Mouse (Mus musculus) limb, embryonic 11.5 days (tissue): Measurements from ENCODE around the gene Pde4d. TPM values are rescaled to one million over a fixed set of nuclear protein-coding genes. Genes with fewer than 3 reads are reported as not detected.

Experiments
- ATAC-seq: fragments of 200-750 bp; cut with Nextera tagmentation; 2 replicates; pipeline ENCODE4 v1.8.0; 2017; ENCODE audit warnings: low read depth; ENCODE audit not compliant: insufficient number of reproducible peaks, low FRiP score, low TSS enrichment
- DNase-seq: peaks from one replicate; pipeline ENCODE4 v3.0.0-alpha.2; 2015; ENCODE audit warnings: low spot score
- H3K27ac ChIP-seq: fragments of 300-500 bp; sonication (generic); replicated peaks from 2 replicates; pipeline ENCODE4 v1.5.1; 2014; ENCODE audit warnings: low read depth, mild to moderate bottlenecking, low read length
- H3K27me3 ChIP-seq: fragments of 300-500 bp; sonication (generic); 2 replicates; pipeline ENCODE4 v1.6.1; 2014; ENCODE audit warnings: mild to moderate bottlenecking, low read length, mixed read lengths; ENCODE audit not compliant: control insufficient read depth, insufficient read depth
- H3K36me3 ChIP-seq: fragments of 300-500 bp; sonication (generic); 2 replicates; pipeline ENCODE4 v1.6.1; 2014; ENCODE audit warnings: mild to moderate bottlenecking, low read length, moderate library complexity, mixed read lengths; ENCODE audit not compliant: control insufficient read depth, insufficient read depth
- H3K4me1 ChIP-seq: fragments of 300-500 bp; sonication (generic); 2 replicates; pipeline ENCODE4 v1.6.1; 2014; ENCODE audit warnings: low read length, mixed read lengths; ENCODE audit not compliant: control insufficient read depth, insufficient read depth
- H3K4me2 ChIP-seq: fragments of 300-500 bp; sonication (generic); 2 replicates; pipeline ENCODE4 v1.6.1; 2014; ENCODE audit warnings: low read depth, mild to moderate bottlenecking, moderate library complexity; ENCODE audit not compliant: severe bottlenecking
- H3K4me3 ChIP-seq: fragments of 300-500 bp; sonication (generic); 2 replicates; pipeline ENCODE4 v1.5.1; 2014; ENCODE audit warnings: low read depth, low read length
- H3K9ac ChIP-seq: fragments of 300-500 bp; sonication (generic); 2 replicates; pipeline ENCODE4 v1.6.1; 2014; ENCODE audit warnings: mild to moderate bottlenecking, low read length
- H3K9me3 ChIP-seq: fragments of 300-500 bp; sonication (generic); 2 replicates; pipeline ENCODE4 v1.6.1; 2016; ENCODE audit warnings: low read length; ENCODE audit not compliant: control insufficient read depth
- WGBS: fragments of 180-500 bp; shearing (Covaris S2); extraction: QIAGEN DNeasy Blood & Tissue Kit; methylation state at CpG from one replicate; pipeline ENCODE4 v1.1.7; 2014; 5-methylcytosine and 5-hydroxymethylcytosine counted together
- polyA plus RNA-seq: library from polyadenylated mRNA; unstranded; fragments of >200 nt; fragmentation: Nextera tagmentation; extraction: Ambion mirVana; gene quantifications from 2 replicates; pipeline ENCODE4 v1.2.1, GENCODE M21; 2014

Pde4d gene
- polyA plus RNA-seq, 1 experiment from 2014 or later = 13.3 TPM

DNA sequence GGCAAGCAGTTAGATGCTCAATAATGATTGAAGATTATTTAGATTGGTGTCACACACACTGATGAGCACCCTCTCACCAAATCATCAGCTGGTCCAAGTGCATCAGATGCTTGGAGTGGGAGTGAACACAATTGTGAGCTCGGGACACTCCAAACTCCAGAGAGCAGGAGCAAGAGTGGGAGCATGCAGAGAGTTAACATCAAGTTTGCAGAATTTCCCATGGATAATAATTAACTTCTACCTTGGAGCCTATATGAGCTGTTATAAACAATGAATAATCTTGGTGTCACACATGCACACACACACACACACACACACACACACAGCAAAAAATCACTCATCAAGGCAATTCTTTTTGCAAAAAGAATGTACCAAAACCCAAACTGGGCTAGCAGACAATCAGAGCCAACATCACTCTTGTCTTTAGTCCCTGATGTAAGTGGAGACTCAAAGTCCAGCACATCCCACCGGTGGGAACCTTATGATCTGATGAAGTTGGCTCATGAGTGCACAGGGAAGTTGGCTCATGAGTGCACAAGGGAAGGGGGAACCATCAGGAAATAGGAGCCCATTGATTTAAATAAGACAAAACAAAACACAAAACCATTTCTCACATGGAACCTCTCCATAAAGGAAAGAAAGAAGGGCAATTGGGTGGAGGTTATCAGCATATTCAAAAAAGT lies 1391.5 kb downstream of the Pde4d start:
- no peak overlapping the region for H3K4me2 ChIP-seq
- no peaks in the 10 kb centered on the region for H3K36me3 ChIP-seq
- DNase-seq = no peak
- WGBS = 88% methylated on average over 2 of the region's 2 CpGs
- no peak overlapping the region for H3K27ac ChIP-seq
- no peak overlapping the region for H3K4me3 ChIP-seq
- H3K27me3 ChIP-seq = no peaks in the 10 kb centered on the region
- no peaks in the 10 kb centered on the region for H3K4me1 ChIP-seq
- no peaks in the 10 kb centered on the region for H3K9me3 ChIP-seq
- H3K9ac ChIP-seq = no peak overlapping the region
- no peak for ATAC-seq

DNA sequence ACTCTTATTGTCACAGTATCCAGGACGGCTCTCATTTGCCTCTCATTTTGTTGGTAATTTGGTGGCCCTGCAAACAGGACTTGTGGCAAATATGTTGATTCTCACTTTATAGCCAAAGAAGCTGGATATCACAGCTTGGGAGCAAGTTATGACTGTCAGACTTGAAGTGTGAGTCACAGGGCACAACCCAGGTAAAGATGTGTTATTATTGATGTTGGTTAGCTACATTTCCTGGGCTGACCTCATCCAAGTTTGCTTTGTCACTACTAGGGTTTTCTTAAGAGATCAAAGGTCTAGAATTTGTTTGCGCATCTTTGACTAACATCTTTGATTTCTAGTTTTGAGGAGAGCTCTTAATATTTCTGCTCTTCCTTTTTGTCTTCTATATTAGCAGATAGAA lies 1393.2 kb downstream of the Pde4d start:
- 93% methylated on average over 2 of the region's 2 CpGs for WGBS
- Histone ChIP-seq H3K4me2 (no peak overlapping the region), H3K9ac (no peak overlapping the region), H3K9me3 (no peaks in the 10 kb centered on the region), H3K4me1 (no peaks in the 10 kb centered on the region), H3K4me3 (no peak overlapping the region), H3K36me3 (no peaks in the 10 kb centered on the region), H3K27ac (no peak overlapping the region), H3K27me3 (no peaks in the 10 kb centered on the region)
- ATAC-seq = no peak
- DNase-seq = no peak

DNA sequence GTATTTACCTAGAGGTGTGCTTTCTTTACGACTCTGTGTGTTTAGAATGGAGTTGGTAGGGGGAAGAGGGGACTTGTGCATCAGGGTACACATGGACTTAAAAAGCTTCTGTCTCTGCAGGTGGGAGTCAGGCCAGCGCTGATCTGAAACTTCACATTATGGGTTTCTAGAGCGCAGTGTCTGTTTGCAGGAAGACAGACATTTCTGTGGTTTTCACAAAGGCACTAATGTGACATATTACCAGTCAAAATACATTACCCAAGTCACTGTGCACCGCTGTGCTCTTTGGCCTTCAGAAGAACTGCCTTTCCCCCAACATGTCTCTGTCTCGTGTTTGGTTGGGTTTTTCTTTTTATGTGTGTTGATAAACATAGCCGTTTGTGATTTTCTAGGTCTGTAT lies 1395.1 kb downstream of the Pde4d start:
- Histone ChIP-seq H3K27ac (no peak overlapping the region), H3K9ac (no peak overlapping the region), H3K9me3 (no peaks in the 10 kb centered on the region), H3K4me2 (no peak overlapping the region), H3K4me1 (no peaks in the 10 kb centered on the region), H3K4me3 (no peak overlapping the region), H3K27me3 (no peaks in the 10 kb centered on the region), H3K36me3 (no peaks in the 10 kb centered on the region)
- ATAC-seq (no peak), DNase-seq (no peak)
- 86% methylated on average over 6 of the region's 6 CpGs for WGBS

DNA sequence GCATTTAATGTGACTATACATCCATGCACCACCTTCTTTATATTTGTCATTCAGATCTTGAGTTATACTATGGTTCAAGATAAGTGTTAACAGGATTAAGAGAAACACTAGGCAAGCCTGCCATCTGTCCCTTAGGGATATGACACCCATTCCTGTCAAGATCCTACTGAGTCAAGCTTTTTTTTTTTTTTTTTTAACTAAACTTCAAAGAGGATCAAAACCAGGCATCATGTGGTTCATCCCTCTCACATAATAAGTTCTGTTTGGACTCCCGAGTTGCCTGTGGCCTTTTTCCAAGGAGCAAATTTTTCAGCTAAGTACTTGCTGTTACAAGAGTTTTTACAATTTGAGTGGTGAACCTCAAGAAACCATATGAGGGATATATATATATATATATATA lies 1414.1 kb downstream of the Pde4d start:
- DNase-seq = no peak
- Histone ChIP-seq H3K4me3 (no peak overlapping the region), H3K27ac (no peak overlapping the region), H3K9me3 (no peaks in the 10 kb centered on the region), H3K4me1 (no peaks in the 10 kb centered on the region), H3K4me2 (no peak overlapping the region), H3K27me3 (no peaks in the 10 kb centered on the region), H3K9ac (no peak overlapping the region), H3K36me3 (no peaks in the 10 kb centered on the region)
- no peak for ATAC-seq
- WGBS = 29% methylated on average over 1 of the region's 1 CpGs

DNA sequence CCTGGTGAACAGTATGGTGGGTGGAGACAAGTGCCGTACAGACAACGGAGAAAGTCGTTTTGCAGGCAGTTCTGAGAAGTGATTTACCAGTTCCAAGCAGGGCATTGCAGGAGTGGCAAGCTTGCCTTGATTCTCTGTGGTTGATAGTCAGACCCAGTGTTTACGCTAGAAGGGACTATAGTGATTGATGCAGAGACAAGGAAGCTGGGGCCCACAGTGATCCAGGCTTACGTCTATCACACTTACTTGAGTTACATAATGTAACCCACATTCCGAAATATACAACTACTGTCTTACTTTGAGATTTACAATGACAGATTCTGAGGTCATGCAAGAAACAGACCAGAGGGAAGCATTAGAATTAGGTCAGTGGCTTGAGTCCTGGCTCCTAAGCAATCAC lies 1414.6 kb downstream of the Pde4d start:
- no peak overlapping the region for H3K9ac ChIP-seq
- no peaks in the 10 kb centered on the region for H3K9me3 ChIP-seq
- 56% methylated on average over 6 of the region's 6 CpGs for WGBS
- H3K4me3 ChIP-seq = no peak overlapping the region
- no peaks in the 10 kb centered on the region for H3K27me3 ChIP-seq
- H3K4me2 ChIP-seq = no peak overlapping the region
- no peaks in the 10 kb centered on the region for H3K4me1 ChIP-seq
- no peak overlapping the region for H3K27ac ChIP-seq
- H3K36me3 ChIP-seq = no peaks in the 10 kb centered on the region
- DNase-seq (no peak), ATAC-seq (no peak)

DNA sequence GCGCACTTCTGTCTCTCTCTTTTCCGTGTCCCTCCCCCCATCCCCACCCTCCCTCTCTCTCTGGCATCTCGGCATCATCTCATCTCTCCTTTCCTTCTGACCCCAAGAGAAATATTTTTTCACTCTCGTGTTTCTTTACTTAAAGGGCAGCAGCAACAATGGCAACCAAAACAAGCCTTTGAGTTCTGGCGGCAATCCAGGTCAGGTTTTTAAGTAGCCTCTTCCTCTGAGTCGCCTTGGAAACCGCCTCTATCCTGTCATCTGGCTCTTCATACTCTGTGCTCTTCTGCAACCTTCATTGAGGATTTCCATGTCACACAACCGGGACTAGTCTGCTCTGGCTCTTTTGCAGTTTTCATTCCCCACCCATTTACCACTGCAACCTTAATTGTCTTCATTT lies 1430.6 kb downstream of the Pde4d start:
- Histone ChIP-seq H3K27ac (no peak overlapping the region), H3K9ac (no peak overlapping the region), H3K36me3 (no peaks in the 10 kb centered on the region), H3K27me3 (no peaks in the 10 kb centered on the region), H3K4me3 (no peak overlapping the region), H3K4me2 (no peak overlapping the region), H3K9me3 (no peaks in the 10 kb centered on the region), H3K4me1 (no peaks in the 10 kb centered on the region)
- DNase-seq (no peak), ATAC-seq (no peak)
- WGBS = 83% methylated on average over 8 of the region's 8 CpGs

DNA sequence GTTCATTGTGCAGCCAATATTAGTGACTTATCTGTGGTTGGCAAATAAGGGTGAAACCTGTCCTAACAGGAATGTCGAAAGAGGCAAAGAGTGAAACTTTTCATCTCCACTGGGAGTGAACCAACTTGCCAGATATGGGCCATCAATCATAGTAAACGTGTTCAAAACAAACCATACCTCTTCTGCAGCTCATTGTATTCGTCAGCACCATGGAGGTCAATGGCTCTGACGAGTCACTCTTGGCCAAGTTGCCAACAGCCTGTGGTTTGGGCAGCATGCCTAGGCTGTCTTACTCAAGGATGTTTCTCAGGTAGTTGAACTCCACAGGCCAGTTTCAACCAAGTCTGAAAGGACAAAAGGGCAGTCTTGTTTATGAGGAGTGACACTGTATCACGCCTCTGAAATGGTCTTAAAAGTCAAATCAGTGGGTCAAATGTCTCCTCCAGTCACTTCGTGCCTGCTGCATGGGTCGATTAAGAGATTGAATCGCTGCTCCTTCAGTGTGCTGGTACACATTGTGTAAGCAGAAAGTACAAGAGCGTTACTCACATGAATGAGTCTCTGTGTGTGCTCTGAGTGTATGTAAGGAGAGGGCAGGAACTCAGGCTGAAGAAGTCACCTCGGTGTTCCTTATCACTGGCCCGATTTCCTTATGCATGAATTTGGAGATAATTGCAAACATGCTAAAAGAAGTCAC lies 1431.6 kb downstream of the Pde4d start:
- H3K9me3 ChIP-seq = no peaks in the 10 kb centered on the region
- H3K27ac ChIP-seq = no peak overlapping the region
- no peaks in the 10 kb centered on the region for H3K36me3 ChIP-seq
- H3K4me1 ChIP-seq = no peaks in the 10 kb centered on the region
- H3K27me3 ChIP-seq = no peaks in the 10 kb centered on the region
- ATAC-seq (no peak), DNase-seq (no peak)
- WGBS = 83% methylated on average over 11 of the region's 11 CpGs
- H3K9ac ChIP-seq = no peak overlapping the region
- H3K4me3 ChIP-seq = no peak overlapping the region
- no peak overlapping the region for H3K4me2 ChIP-seq

DNA sequence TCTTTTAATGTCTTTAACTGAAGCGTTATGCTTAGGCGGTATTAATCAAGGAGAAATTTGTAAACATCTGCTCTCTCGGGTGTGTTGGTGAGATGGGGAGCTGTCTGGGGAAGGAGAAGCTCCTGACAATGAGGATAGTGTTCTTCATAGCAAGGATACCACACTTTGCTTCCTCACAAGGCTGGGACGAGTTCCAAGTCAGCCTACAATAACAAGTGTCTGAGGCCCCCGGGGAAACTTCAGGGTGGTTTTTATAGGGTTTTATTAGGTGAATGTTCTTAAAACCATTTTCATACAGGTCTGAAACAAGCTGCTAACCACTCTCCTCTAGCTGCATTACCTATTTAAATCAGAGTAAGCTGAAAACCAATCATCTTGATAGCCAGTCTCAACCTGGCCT lies 1433.9 kb downstream of the Pde4d start:
- H3K27me3 ChIP-seq = no peaks in the 10 kb centered on the region
- DNase-seq (no peak), ATAC-seq (no peak)
- no peak overlapping the region for H3K9ac ChIP-seq
- H3K4me1 ChIP-seq = no peaks in the 10 kb centered on the region
- no peaks in the 10 kb centered on the region for H3K36me3 ChIP-seq
- 85% methylated on average over 5 of the region's 5 CpGs for WGBS
- H3K4me3 ChIP-seq = no peak overlapping the region
- H3K9me3 ChIP-seq = no peaks in the 10 kb centered on the region
- H3K4me2 ChIP-seq = no peak overlapping the region
- H3K27ac ChIP-seq = no peak overlapping the region

DNA sequence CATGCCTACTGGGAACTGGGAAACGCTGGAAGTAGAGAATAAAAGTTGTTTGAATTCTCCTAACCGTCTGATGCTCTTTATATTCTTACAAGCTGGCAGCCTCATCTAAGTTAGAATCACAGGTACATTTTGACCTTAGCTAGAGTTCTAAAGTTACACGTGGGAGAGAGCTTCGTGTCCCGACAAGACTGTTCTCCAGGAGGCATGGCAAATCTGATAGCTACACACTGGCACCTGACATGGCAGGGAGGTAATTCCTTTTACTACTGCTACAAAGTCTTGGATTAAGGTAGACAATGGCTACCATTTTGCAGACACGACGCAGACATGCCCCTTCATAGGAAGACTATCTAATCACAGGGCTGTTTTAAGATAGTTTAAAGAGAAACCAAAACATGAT lies 1435.1 kb downstream of the Pde4d start:
- no peak overlapping the region for H3K4me2 ChIP-seq
- WGBS = 93% methylated on average over 7 of the region's 7 CpGs

More for the DNA sequence above, 1435.1 kb downstream of the Pde4d start:
- Histone ChIP-seq H3K36me3 (no peaks in the 10 kb centered on the region), H3K27me3 (no peaks in the 10 kb centered on the region), H3K9me3 (no peaks in the 10 kb centered on the region), H3K9ac (no peak overlapping the region), H3K4me1 (no peaks in the 10 kb centered on the region), H3K4me3 (no peak overlapping the region), H3K27ac (no peak overlapping the region)
- ATAC-seq (no peak), DNase-seq (no peak)
